In genomic region chr3:102678516-102678915, GRCm38 (mm10) we compare ENCODE assay signal across 14 mouse cellular contexts. TPM values are rescaled to one million over a fixed set of nuclear protein-coding genes. Genes with fewer than 3 reads are reported as not detected.
DNase-seq lines count a peak whose midpoint lies in the region; ATAC-seq and TF ChIP-seq lines count a peak whose summit lies in the region.
"Had no signal": no experiment of that assay in that cellular context is flagged by ENCODE, and none has a peak within 500 bp of the region (broad histone marks: within the 10 kb centered on the region; RNA-seq: fewer than 3 reads in every experiment).

No protein-coding gene starts in this region.

- H3K9ac ChIP-seq in heart, adult 2 months (ENCODE audit: low read depth, low read length) = no peak overlapping the region
- no peak overlapping the region for H3K9ac ChIP-seq in heart, embryonic 11.5 days (ENCODE audit: low read depth, low read length)
- H3K9ac ChIP-seq: forebrain, embryonic 12.5 days; hindbrain, embryonic 15.5 days; liver, embryonic 13.5 days; midbrain, embryonic 13.5 days had no signal

- no peak for TF ChIP-seq POLR2A in heart, adult 2 months (IDR thresholded peaks at IDR 0.05; ENCODE audit: insufficient read depth, low read depth, low read length)
- TF ChIP-seq POLR2A in cerebellum, adult 2 months (IDR thresholded peaks at IDR 0.05; ENCODE audit: borderline replicate concordance, insufficient read depth, low read length) = no peak

- H3K9me3 ChIP-seq in heart, embryonic 11.5 days (replicated peaks; ENCODE audit: control insufficient read depth, low read length) = no peaks in the 10 kb centered on the region
- H3K9me3 ChIP-seq: forebrain, embryonic 12.5 days; hindbrain, embryonic 15.5 days; liver, embryonic 13.5 days; midbrain, embryonic 13.5 days had no signal

- CTCF ChIA-PET in Patski (lab: Charles Lee) = interaction anchor here (1.3 to 1.4 kb wide), 2 partner anchors 19 to 429 kb away, joined by 3 to 5 read pairs; no protein-coding TSS in a partner anchor

- no peaks in the 10 kb centered on the region for H3K36me3 ChIP-seq in heart, adult 2 months (ENCODE audit: control insufficient read depth, insufficient read depth, low read length)
- H3K36me3 ChIP-seq in heart, embryonic 11.5 days (ENCODE audit: control insufficient read depth, insufficient read depth, low read length) = no peaks in the 10 kb centered on the region
- H3K36me3 ChIP-seq: forebrain, embryonic 12.5 days; hindbrain, embryonic 15.5 days; liver, embryonic 13.5 days; midbrain, embryonic 13.5 days had no signal

- H3K27me3 ChIP-seq in heart, adult 2 months (ENCODE audit: control insufficient read depth, insufficient read depth, low read length) = no peaks in the 10 kb centered on the region
- H3K27me3 ChIP-seq in heart, embryonic 11.5 days (ENCODE audit: control insufficient read depth, insufficient read depth, low read length) = 0 out of 2 replicates have a peak, but pooled peaks cover 3% of the 10 kb centered on the region
- H3K27me3 ChIP-seq in Patski = no peaks in the 10 kb centered on the region
- no peaks in the 10 kb centered on the region for H3K27me3 ChIP-seq in cerebellum, adult 2 months (ENCODE audit: control insufficient read depth, insufficient read depth, low read length)
- H3K27me3 ChIP-seq: forebrain, embryonic 12.5 days; hindbrain, embryonic 15.5 days; liver, embryonic 13.5 days; midbrain, embryonic 13.5 days had no signal

- no peaks in the 10 kb centered on the region; the same call in 1 of the 2 replicates for H3K4me1 ChIP-seq in heart, adult 2 months (ENCODE audit: control insufficient read depth, insufficient read depth, low read length)
- peaks cover 6% of the 10 kb centered on the region; the same call in 1 of the 2 replicates for H3K4me1 ChIP-seq in heart, embryonic 11.5 days (ENCODE audit: control insufficient read depth, insufficient read depth, low read length)
- peaks cover 2% of the 10 kb centered on the region; the same call in 1 of the 2 replicates for H3K4me1 ChIP-seq in cerebellum, adult 2 months (ENCODE audit: control insufficient read depth, insufficient read depth, low read length)
- H3K4me1 ChIP-seq: forebrain, embryonic 12.5 days; midbrain, embryonic 13.5 days had no signal

- H3K4me2 ChIP-seq in heart, embryonic 11.5 days = no peak overlapping the region
- H3K4me2 ChIP-seq: forebrain, embryonic 12.5 days; hindbrain, embryonic 15.5 days; liver, embryonic 13.5 days; midbrain, embryonic 13.5 days had no signal

- 78% methylated on average over 1 of the region's 1 CpGs for WGBS in heart, adult 2 months
- WGBS in heart, embryonic 11.5 days (ENCODE audit: insufficient replicate concordance) = 81% methylated on average over 1 of the region's 1 CpGs
- WGBS in cerebellum, adult 2 months = 96% methylated on average over 1 of the region's 1 CpGs

- H3K4me3 ChIP-seq in heart, adult 2 months = no peak overlapping the region
- no peak overlapping the region for H3K4me3 ChIP-seq in heart, embryonic 11.5 days (ENCODE audit: low read depth, low read length)
- no peak overlapping the region for H3K4me3 ChIP-seq in cerebellum, adult 2 months (replicated peaks; ENCODE audit: insufficient read depth, low read depth, low read length)
- no peak overlapping the region for H3K4me3 ChIP-seq in left cerebral cortex, adult 2 months
- H3K4me3 ChIP-seq: forebrain, embryonic 12.5 days; hindbrain, embryonic 15.5 days; liver, embryonic 13.5 days; midbrain, embryonic 13.5 days had no signal

- H3K79me2 ChIP-seq in heart, adult 2 months (replicated peaks; ENCODE audit: control insufficient read depth, insufficient read depth, low read length) = no peaks in the 10 kb centered on the region

- intact Hi-C loops in heart, adult 2 months (cut with DNase I) = no loop called here
- intact Hi-C loops in left cerebral cortex, adult 2 months (cut with DNase I) = no loop called here

- no peak overlapping the region for H3K27ac ChIP-seq in heart, adult 2 months
- H3K27ac ChIP-seq in heart, embryonic 11.5 days (ENCODE audit: low read depth, low read length) = no peak overlapping the region
- no peak overlapping the region for H3K27ac ChIP-seq in cerebellum, adult 2 months (ENCODE audit: insufficient read depth, low read length)
- no peak overlapping the region for H3K27ac ChIP-seq in left cerebral cortex, adult 2 months
- H3K27ac ChIP-seq: forebrain, embryonic 12.5 days; hindbrain, embryonic 15.5 days; liver, embryonic 13.5 days; midbrain, embryonic 13.5 days had no signal

- in situ Hi-C loops in Patski (cut with MboI; ENCODE audit: low pct_unique_long_range_greater_than_20kb) = loop anchor here (5.0 to 10.0 kb wide), 2 partner anchors 204 to 326 kb away; no protein-coding TSS in a partner anchor

- POLR2A ChIA-PET in Patski (lab: Charles Lee) = interaction anchor here (0.5 to 1.4 kb wide), 3 partner anchors 10 to 706 kb away, joined by 3 read pairs; no protein-coding TSS in a partner anchor

- no peak for TF ChIP-seq CTCF in heart, adult 2 months (IDR thresholded peaks at IDR 0.05)
- no peak for TF ChIP-seq CTCF in Patski (IDR thresholded peaks at IDR 0.05)
- no peak for TF ChIP-seq CTCF in cerebellum, adult 2 months (IDR thresholded peaks at IDR 0.05; ENCODE audit: borderline replicate concordance, insufficient read depth, low read depth, low read length)
- TF ChIP-seq CTCF in left cerebral cortex, adult 2 months (IDR thresholded peaks at IDR 0.05) = no peak

- TF ChIP-seq EP300 in heart, adult 2 months (IDR thresholded peaks at IDR 0.05; ENCODE audit: insufficient read depth, low read depth, low read length) = 0 out of 2 replicates have a peak, but pooled peaks have one; percentile 13

- DNase-seq in heart, adult 2 months = peak; percentile 34 to 60
- peak; percentile 88 for DNase-seq in Patski (ENCODE audit: low read depth, low spot score)
- peak; percentile 79 for DNase-seq in kidney, adult 11 months
- peak; percentile 28 to 40 for DNase-seq in kidney, postnatal 4 days
- DNase-seq in thymus, postnatal 25 days = no peak
- no peak for DNase-seq in cerebellum, adult 2 months
- no peak for DNase-seq in left cerebral cortex, adult 2 months (ENCODE audit: extremely low spot score in 1 of 2, low spot score in 2 of 2)
- DNase-seq: cerebellum, adult 9-11 months; liver, embryonic 13.5 days; thymus, adult 18-20 months had no signal

- no peak for ATAC-seq in heart, embryonic 11.5 days (replicated peaks; ENCODE audit: insufficient number of reproducible peaks, low FRiP score, low TSS enrichment)
- ATAC-seq in Patski = peak; percentile 84
- ATAC-seq: midbrain, embryonic 13.5 days had no signal

RNA-seq across cellular contexts. Expression of gene Tspan2, which starts 55.8 kb away (rescaled TPM):
- total RNA-seq in heart, adult 2 months (2021) = 1 to 10 TPM; 8.4 to 9.4 TPM
- 4.2 and 9.8 TPM in 2 replicates for polyA plus RNA-seq in heart, adult 2 months (2012; rRNA removed)
- polyA plus RNA-seq in heart, embryonic 11.5 days (2014; fragmentation: Nextera tagmentation; extraction: Ambion mirVana) = 34.3 and 40.9 TPM in 2 replicates
- polyA plus RNA-seq in Patski (2021) = 0.54 TPM
- 106 and 110 TPM in 2 replicates for polyA plus RNA-seq in cerebellum, adult 2 months (2012; rRNA removed)
- total RNA-seq in left cerebral cortex, adult 2 months (2021) = 10 to 100 TPM; 50.5 to 51.8 TPM

Comparison
In these comparisons a context has a peak if more than half of its experiments do, and no peak if none do; other contexts are left out.
1. DNase-seq: peak in heart, adult 2 months (2 of 2), Patski (single experiment), kidney, adult 11 months (single experiment) and kidney, postnatal 4 days (2 of 2); none in thymus, postnatal 25 days (single experiment), cerebellum, adult 2 months (0 of 2) and left cerebral cortex, adult 2 months (0 of 2).